Mouse (Mus musculus): ENCODE measurements around the gene Gtf2f2.

The Gtf2f2 gene

GRCm38 (mm10) chr14:75863549-75864409 lies 146.9 kb downstream of the Gtf2f2 start:
- peak; percentile 96 for DNase-seq (ENCODE audit: low read depth, low spot score)

GRCm38 (mm10) chr14:75862701-75863100 lies 148.0 kb downstream of the Gtf2f2 start:
- DNase-seq (ENCODE audit: low read depth, low spot score) = peak; percentile 71

- no peak for DNase-seq (ENCODE audit: low read depth, low spot score)
These were observed 151.0 kb downstream of the Gtf2f2 start for GRCm38 (mm10) chr14:75859619-75860018.

- no peak for DNase-seq (ENCODE audit: low read depth, low spot score)
These were observed 152.5 kb downstream of the Gtf2f2 start for GRCm38 (mm10) chr14:75858181-75858580.

GRCm38 (mm10) chr14:75855263-75855992 lies 155.2 kb downstream of the Gtf2f2 start:
- peak; percentile 77 for DNase-seq (ENCODE audit: low read depth, low spot score)

- no peak for DNase-seq (ENCODE audit: low read depth, low spot score)
These were observed 158.6 kb downstream of the Gtf2f2 start for GRCm38 (mm10) chr14:75852016-75852415.

GRCm38 (mm10) chr14:75850819-75851218 lies 159.8 kb downstream of the Gtf2f2 start:
- no peak for DNase-seq (ENCODE audit: low read depth, low spot score)

GRCm38 (mm10) chr14:75849842-75850568 lies 160.7 kb downstream of the Gtf2f2 start:
- no peak for DNase-seq (ENCODE audit: low read depth, low spot score)

GRCm38 (mm10) chr14:75849236-75849635 lies 161.4 kb downstream of the Gtf2f2 start:
- DNase-seq (ENCODE audit: low read depth, low spot score) = no peak

GRCm38 (mm10) chr14:75848482-75848881 lies 162.2 kb downstream of the Gtf2f2 start:
- no peak for DNase-seq (ENCODE audit: low read depth, low spot score)

GRCm38 (mm10) chr14:75847669-75848068 lies 163.0 kb downstream of the Gtf2f2 start:
- DNase-seq (ENCODE audit: low read depth, low spot score) = no peak

Data from ES-CJ7 (cell line).